Mouse (Mus musculus): ENCODE results near the gene Apof.

The Apof gene

GRCm38 (mm10) chr10:128298243-128298642 is 29.8 kb downstream of the Apof start:
- DNase-seq (ENCODE audit: low read depth, low spot score): no peak

- no peak for DNase-seq (ENCODE audit: low read depth, low spot score)
Observed at GRCm38 (mm10) chr10:128298702-128299171, 30.3 kb downstream of the Apof start, which contains the start of gene Il23a. Gene Il23a (minus strand): TSS chr10:128298752.

GRCm38 (mm10) chr10:128302357-128302756 is 33.9 kb downstream of the Apof start:
- DNase-seq (ENCODE audit: low read depth, low spot score): no peak

GRCm38 (mm10) chr10:128302785-128303125 is 34.3 kb downstream of the Apof start:
- DNase-seq (ENCODE audit: low read depth, low spot score): no peak

GRCm38 (mm10) chr10:128303126-128304021 is 34.9 kb downstream of the Apof start, which contains the start of gene Pan2:
Gene Pan2 (plus strand): TSS chr10:128303335.
- DNase-seq (ENCODE audit: low read depth, low spot score): peak; percentile 99

- DNase-seq (ENCODE audit: low read depth, low spot score): no peak
Observed at GRCm38 (mm10) chr10:128309654-128310053, 41.2 kb downstream of the Apof start.

GRCm38 (mm10) chr10:128310177-128310576 is 41.7 kb downstream of the Apof start:
- no peak for DNase-seq (ENCODE audit: low read depth, low spot score)

- DNase-seq (ENCODE audit: low read depth, low spot score): no peak
Observed at GRCm38 (mm10) chr10:128310902-128311301, 42.4 kb downstream of the Apof start.

GRCm38 (mm10) chr10:128315578-128315977 is 47.1 kb downstream of the Apof start:
- no peak for DNase-seq (ENCODE audit: low read depth, low spot score)

Measured in brain, embryonic 18.5 days (tissue).